Mouse (Mus musculus) kidney, adult 2 months (tissue): ENCODE data around the gene B4gat1.

Experiments used
- CTCF ChIP-seq: fragments of 200-500 bp; conservative IDR thresholded peaks from 2 replicates; pipeline ENCODE4 v1.5.1; 2011; ENCODE audit warnings: low read depth, mild to moderate bottlenecking, control low read depth, low read length, moderate library complexity, mixed read lengths; ENCODE audit not compliant: insufficient read depth, insufficient read length
- POLR2A ChIP-seq: fragments of 200-500 bp; IDR thresholded peaks from one replicate; pipeline ENCODE4 v1.6.1; 2011; ENCODE audit warnings: low read depth, low read length, control low read depth

- TF ChIP-seq CTCF (no peak), POLR2A (no peak)
Observed at GRCm38 (mm10) chr19:5071545-5072369, 33.1 kb downstream of the B4gat1 start.
